In genomic region chr6:142858937-142859336, GRCm38 (mm10) we compare ENCODE assay signal across 11 mouse cellular contexts. TPM values are rescaled to one million over a fixed set of nuclear protein-coding genes. Genes with fewer than 3 reads are reported as not detected.
DNase-seq lines count a peak whose midpoint lies in the region; ATAC-seq and TF ChIP-seq lines count a peak whose summit lies in the region.
"Had no signal": no experiment of that assay in that cellular context is flagged by ENCODE, and none has a peak within 500 bp of the region (broad histone marks: within the 10 kb centered on the region; RNA-seq: fewer than 3 reads in every experiment).

No protein-coding gene starts in this region.

- TF ChIP-seq POLR2A in testis, adult 2 months (IDR thresholded peaks at IDR 0.05; ENCODE audit: control insufficient read depth, low read depth, low read length), result no peak
- no peak for TF ChIP-seq POLR2A in cortical plate, adult 2 months (IDR thresholded peaks at IDR 0.05; ENCODE audit: extremely low read depth, insufficient read depth, low read length)

- H3K4me3 ChIP-seq in heart, postnatal 0 days (ENCODE audit: low read depth, low read length), result no peak overlapping the region
- H3K4me3 ChIP-seq in testis, adult 2 months (ENCODE audit: control insufficient read depth, low read depth, low read length), result no peak overlapping the region
- H3K4me3 ChIP-seq in cortical plate, adult 2 months (ENCODE audit: insufficient read depth, low read length), result no peak overlapping the region
- H3K4me3 ChIP-seq: erythroblast, embryonic 14.5 days; limb, embryonic 13.5 days had no signal

- no peak overlapping the region for H3K9ac ChIP-seq in heart, postnatal 0 days (replicated peaks; ENCODE audit: low read depth, low read length)
- H3K9ac ChIP-seq: limb, embryonic 13.5 days had no signal

- H3K27ac ChIP-seq in heart, postnatal 0 days (ENCODE audit: low read depth), result no peak overlapping the region
- H3K27ac ChIP-seq in testis, adult 2 months (ENCODE audit: control insufficient read depth, insufficient read depth, low read depth, low read length), result no peak overlapping the region
- no peak overlapping the region for H3K27ac ChIP-seq in cortical plate, adult 2 months (ENCODE audit: insufficient read depth, low read length)
- H3K27ac ChIP-seq: limb, embryonic 13.5 days had no signal

- H3K27me3 ChIP-seq in heart, postnatal 0 days (ENCODE audit: control insufficient read depth, insufficient read depth, low read length), result no peaks in the 10 kb centered on the region
- no peaks in the 10 kb centered on the region for H3K27me3 ChIP-seq in testis, adult 2 months (ENCODE audit: control insufficient read depth, insufficient read depth, low read length)
- H3K27me3 ChIP-seq: limb, embryonic 13.5 days had no signal

- no peak overlapping the region for H3K4me2 ChIP-seq in heart, postnatal 0 days (ENCODE audit: low read depth, low read length)
- H3K4me2 ChIP-seq: limb, embryonic 13.5 days had no signal

- WGBS in heart, postnatal 0 days, result 86% methylated on average over 2 of the region's 2 CpGs

- no peaks in the 10 kb centered on the region for H3K4me1 ChIP-seq in heart, postnatal 0 days (ENCODE audit: control insufficient read depth, insufficient read depth)
- no peaks in the 10 kb centered on the region for H3K4me1 ChIP-seq in testis, adult 2 months (ENCODE audit: control insufficient read depth, insufficient read depth, low read length)
- H3K4me1 ChIP-seq in cortical plate, adult 2 months (ENCODE audit: control insufficient read depth, insufficient read depth, low read length), result no peaks in the 10 kb centered on the region

- H3K9me3 ChIP-seq in heart, postnatal 0 days (replicated peaks; ENCODE audit: control insufficient read depth, low read length), result no peaks in the 10 kb centered on the region
- H3K9me3 ChIP-seq: limb, embryonic 13.5 days had no signal

- ATAC-seq in heart, postnatal 0 days (ENCODE audit: insufficient read depth, low read depth), result no peak

- TF ChIP-seq CTCF in heart, postnatal 0 days (IDR thresholded peaks at IDR 0.05; ENCODE audit: low read depth), result peak; percentile 36
- TF ChIP-seq CTCF in testis, adult 2 months (IDR thresholded peaks at IDR 0.05; ENCODE audit: control insufficient read depth, insufficient read depth, insufficient replicate concordance, low read depth, low read length), result peak; percentile 14; the same call in 1 of the 2 replicates
- 0 out of 2 replicates have a peak, but pooled peaks have one; percentile 29 for TF ChIP-seq CTCF in cortical plate, adult 2 months (IDR thresholded peaks at IDR 0.05; ENCODE audit: extremely low read depth, insufficient read depth, low read length)

- no peak for TF ChIP-seq EP300 in heart, postnatal 0 days (IDR thresholded peaks at IDR 0.05; ENCODE audit: low read depth)

- no peaks in the 10 kb centered on the region for H3K36me3 ChIP-seq in heart, postnatal 0 days (replicated peaks; ENCODE audit: control insufficient read depth, insufficient read depth, low read length)
- no peaks in the 10 kb centered on the region for H3K36me3 ChIP-seq in testis, adult 2 months (ENCODE audit: control insufficient read depth, insufficient read depth, low read length)
- H3K36me3 ChIP-seq: limb, embryonic 13.5 days had no signal

- no peak for DNase-seq in heart, postnatal 0 days (ENCODE audit: low spot score)
- DNase-seq in heart, adult 18-20 months, result no peak
- DNase-seq in testis, postnatal 10 days (ENCODE audit: low spot score), result no peak
- peak; percentile 55 for DNase-seq in thymus, postnatal 25 days
- DNase-seq in right cerebral cortex, adult 2 months (ENCODE audit: low spot score in 2 of 2), result no peak
- DNase-seq in spleen, postnatal 36 days (ENCODE audit: low spot score in 2 of 2), result no peak
- DNase-seq: midbrain, embryonic 14.5 days had no signal

RNA-seq across cellular contexts. Expression of gene Sult6b2, which starts 54.6 kb away (rescaled TPM):
- not detected in 2 replicates for total RNA-seq in heart, postnatal 0 days (2014; rRNA removed; ENCODE audit: low replicate concordance)
- not detected in 2 replicates for polyA plus RNA-seq in heart, postnatal 0 days (2015; fragmentation: Nextera tagmentation; extraction: Ambion mirVana)
- total RNA-seq in heart, adult 18-20 months (2021), result not detected
- 0.09 TPM in 1 of 2 replicates, not detected in the other for polyA plus RNA-seq in testis, adult 2 months (2012; rRNA removed)
- 0.13 TPM in 2 replicates for polyA plus RNA-seq in cortical plate, adult 2 months (2012; rRNA removed)
- polyA plus RNA-seq: erythroblast, embryonic 14.5 days; limb, embryonic 13.5 days; midbrain, embryonic 14.5 days had no signal
